Mouse (Mus musculus): Measurements from ENCODE around the gene Sstr2. TPM values are rescaled to one million over a fixed set of nuclear protein-coding genes. Genes with fewer than 3 reads are reported as not detected.

Sstr2 gene
- polyA plus RNA-seq, 1 experiment from 2014 or later, result 3.0 TPM

DNA sequence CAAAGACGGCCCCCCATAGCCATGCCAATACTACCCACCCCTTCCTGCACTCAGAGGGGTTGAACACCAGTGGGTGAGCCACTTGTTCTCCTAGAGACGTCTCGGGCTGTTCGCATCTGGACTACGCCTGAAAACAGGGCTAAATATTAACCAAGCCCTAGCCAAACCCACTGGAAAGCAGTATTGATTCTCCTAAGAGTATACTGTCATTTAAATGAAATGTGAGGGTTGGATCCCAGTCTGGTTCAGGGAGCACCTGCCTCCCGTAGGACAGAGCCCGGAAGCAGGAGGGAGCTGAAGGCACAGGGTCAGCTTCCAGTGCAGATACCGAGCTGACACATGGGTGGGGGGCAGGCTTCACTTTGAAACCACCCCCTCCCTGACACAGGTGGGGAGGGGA, 12.7 kb downstream of the Sstr2 start:
- H3K27ac ChIP-seq (ENCODE audit: low read length), result no peak overlapping the region
- WGBS, result 56% methylated on average over 8 of the region's 8 CpGs

DNA sequence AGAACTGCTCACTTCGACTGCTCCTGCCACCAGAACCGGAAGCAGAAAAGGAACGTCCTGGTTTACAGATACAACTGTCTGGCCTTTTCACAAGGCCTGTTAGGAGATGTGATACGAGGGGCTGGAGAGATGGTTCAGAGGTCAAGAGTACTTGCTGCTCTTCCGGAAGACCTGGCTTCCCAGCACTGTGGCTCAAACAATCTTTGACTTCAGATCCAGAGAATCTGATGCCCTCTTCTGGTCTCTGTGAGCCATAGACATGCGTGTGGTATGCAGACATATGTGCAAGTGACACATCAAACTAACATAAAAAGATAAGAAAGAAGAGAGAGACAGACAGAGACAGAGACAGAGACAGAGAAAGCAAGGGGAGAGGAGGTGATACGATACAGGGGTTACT, 13.2 kb downstream of the Sstr2 start:
- Histone ChIP-seq H3K27ac (ENCODE audit: low read length) (no peak overlapping the region), H3K4me2 (ENCODE audit: low read depth, low read length) (no peak overlapping the region), H3K4me3 (ENCODE audit: low read length) (no peak overlapping the region), H3K9ac (ENCODE audit: low read length) (no peak overlapping the region), H3K9me3 (ENCODE audit: control insufficient read depth, low read length) (no peaks in the 10 kb centered on the region), H3K27me3 (ENCODE audit: control insufficient read depth, insufficient read depth, low read depth, low read length) (no peaks in the 10 kb centered on the region), H3K4me1 (replicated peaks; ENCODE audit: control insufficient read depth, insufficient read depth, low read length) (0 out of 2 replicates have a peak, but pooled peaks cover 3% of the 10 kb centered on the region), H3K36me3 (ENCODE audit: control insufficient read depth, insufficient read depth, low read length) (no peaks in the 10 kb centered on the region)
- WGBS, result 58% methylated on average over 7 of the region's 7 CpGs
- no peak for ATAC-seq (ENCODE audit: low read depth)

More for the DNA sequence above, 12.7 kb downstream of the Sstr2 start:
- Histone ChIP-seq H3K4me2 (ENCODE audit: low read depth, low read length) (no peak overlapping the region), H3K4me3 (ENCODE audit: low read length) (no peak overlapping the region), H3K9me3 (ENCODE audit: control insufficient read depth, low read length) (no peaks in the 10 kb centered on the region), H3K27me3 (ENCODE audit: control insufficient read depth, insufficient read depth, low read depth, low read length) (no peaks in the 10 kb centered on the region), H3K36me3 (ENCODE audit: control insufficient read depth, insufficient read depth, low read length) (no peaks in the 10 kb centered on the region), H3K9ac (ENCODE audit: low read length) (no peak overlapping the region), H3K4me1 (replicated peaks; ENCODE audit: control insufficient read depth, insufficient read depth, low read length) (0 out of 2 replicates have a peak, but pooled peaks cover 3% of the 10 kb centered on the region)
- ATAC-seq (ENCODE audit: low read depth), result no peak

DNA sequence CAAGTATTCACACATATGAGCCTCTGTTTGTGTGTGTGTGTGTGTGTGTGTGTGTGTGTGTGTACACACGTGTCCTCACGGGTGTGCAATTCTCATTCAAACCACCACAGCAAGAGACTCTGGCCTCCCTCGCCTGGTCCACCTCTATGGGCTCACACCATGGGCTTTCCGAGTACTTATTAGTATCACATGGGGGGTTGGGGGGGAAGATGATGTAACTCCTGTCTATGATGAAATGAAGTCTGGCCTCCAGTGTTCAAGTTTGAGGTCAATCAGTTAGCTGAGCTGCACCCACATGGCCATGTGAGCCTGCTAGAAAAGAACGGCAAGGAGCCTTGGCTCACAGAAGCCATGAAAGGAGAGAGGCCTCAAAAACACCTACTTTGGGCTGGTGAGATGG, 14.3 kb downstream of the Sstr2 start:
- Histone ChIP-seq H3K27me3 (ENCODE audit: control insufficient read depth, insufficient read depth, low read depth, low read length) (no peaks in the 10 kb centered on the region), H3K9me3 (ENCODE audit: control insufficient read depth, low read length) (no peaks in the 10 kb centered on the region), H3K4me3 (ENCODE audit: low read length) (no peak overlapping the region), H3K27ac (ENCODE audit: low read length) (no peak overlapping the region), H3K36me3 (ENCODE audit: control insufficient read depth, insufficient read depth, low read length) (no peaks in the 10 kb centered on the region), H3K9ac (ENCODE audit: low read length) (no peak overlapping the region), H3K4me2 (ENCODE audit: low read depth, low read length) (no peak overlapping the region), H3K4me1 (replicated peaks; ENCODE audit: control insufficient read depth, insufficient read depth, low read length) (0 out of 2 replicates have a peak, but pooled peaks cover 3% of the 10 kb centered on the region)
- 85% methylated on average over 5 of the region's 5 CpGs for WGBS
- ATAC-seq (ENCODE audit: low read depth), result no peak

DNA sequence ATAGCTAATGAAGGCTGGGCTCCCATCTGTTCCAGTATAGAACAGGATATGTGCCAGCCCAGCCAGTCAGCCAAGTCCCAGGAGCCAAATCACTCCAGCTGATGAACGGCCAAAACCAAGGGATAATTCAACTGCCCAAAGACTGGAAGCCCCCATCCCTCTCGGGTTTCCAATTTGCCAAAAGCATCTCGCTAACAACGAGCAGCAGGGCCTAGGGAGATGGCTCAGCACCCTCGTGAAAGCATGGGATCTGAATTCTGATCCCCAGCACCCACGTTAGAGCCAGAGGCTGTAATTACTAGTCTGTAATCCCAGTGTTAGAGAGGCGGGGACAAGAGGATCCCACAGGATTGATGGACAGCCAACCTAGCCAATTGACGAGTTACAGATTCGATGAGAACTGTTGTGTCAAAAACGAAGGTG, 15.6 kb downstream of the Sstr2 start:
- Histone ChIP-seq H3K27me3 (ENCODE audit: control insufficient read depth, insufficient read depth, low read depth, low read length) (no peaks in the 10 kb centered on the region), H3K4me2 (ENCODE audit: low read depth, low read length) (no peak overlapping the region), H3K4me1 (replicated peaks; ENCODE audit: control insufficient read depth, insufficient read depth, low read length) (0 out of 2 replicates have a peak, but pooled peaks cover 3% of the 10 kb centered on the region), H3K4me3 (ENCODE audit: low read length) (no peak overlapping the region), H3K36me3 (ENCODE audit: control insufficient read depth, insufficient read depth, low read length) (no peaks in the 10 kb centered on the region), H3K9ac (ENCODE audit: low read length) (no peak overlapping the region), H3K27ac (ENCODE audit: low read length) (no peak overlapping the region), H3K9me3 (ENCODE audit: control insufficient read depth, low read length) (no peaks in the 10 kb centered on the region)
- 72% methylated on average over 10 of the region's 10 CpGs for WGBS
- ATAC-seq (ENCODE audit: low read depth), result no peak

DNA sequence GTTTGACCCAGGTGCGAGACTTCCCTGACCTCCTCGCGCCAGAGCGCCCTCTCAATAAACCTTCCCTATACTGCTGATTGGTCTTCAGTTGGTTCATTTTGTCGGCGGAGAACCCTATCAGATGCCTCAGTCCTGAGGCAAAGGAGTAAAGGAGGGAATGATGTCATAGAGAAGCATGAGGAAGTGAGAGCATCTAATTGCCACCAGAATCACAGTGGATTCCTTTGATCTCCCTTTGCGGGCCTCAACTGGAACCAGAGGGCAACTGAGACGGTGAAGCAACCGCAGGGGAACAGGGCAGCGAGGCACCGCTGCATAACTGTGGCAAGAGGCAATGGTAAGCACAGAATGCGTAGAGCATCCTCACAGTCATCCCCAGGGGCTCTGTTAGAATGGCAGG, 19.5 kb downstream of the Sstr2 start:
- Histone ChIP-seq H3K27me3 (ENCODE audit: control insufficient read depth, insufficient read depth, low read depth, low read length) (no peaks in the 10 kb centered on the region), H3K9me3 (ENCODE audit: control insufficient read depth, low read length) (no peaks in the 10 kb centered on the region), H3K36me3 (ENCODE audit: control insufficient read depth, insufficient read depth, low read length) (no peaks in the 10 kb centered on the region), H3K4me3 (ENCODE audit: low read length) (no peak overlapping the region), H3K4me1 (replicated peaks; ENCODE audit: control insufficient read depth, insufficient read depth, low read length) (no peaks in the 10 kb centered on the region), H3K27ac (ENCODE audit: low read length) (no peak overlapping the region), H3K9ac (ENCODE audit: low read length) (no peak overlapping the region), H3K4me2 (ENCODE audit: low read depth, low read length) (no peak overlapping the region)
- WGBS, result 87% methylated on average over 12 of the region's 12 CpGs
- no peak for ATAC-seq (ENCODE audit: low read depth)

DNA sequence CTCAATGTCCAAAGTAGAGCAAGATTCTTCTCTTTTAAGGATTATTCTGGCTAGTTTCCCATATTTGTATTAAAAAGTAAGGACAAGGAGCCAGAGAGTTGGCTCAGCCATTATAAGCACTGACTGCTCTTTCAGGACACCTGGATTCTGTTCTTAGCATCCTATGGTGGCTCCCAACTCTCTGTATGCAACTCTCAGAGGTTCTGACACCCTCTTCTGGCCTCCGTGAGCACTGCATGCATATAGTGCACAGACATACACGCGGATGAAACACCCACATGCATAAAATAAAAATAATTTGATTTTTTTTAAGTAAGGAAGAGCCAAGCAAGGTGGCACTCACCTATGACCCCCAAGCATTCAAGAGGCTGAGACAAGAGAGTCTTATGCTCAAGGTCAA, 26.0 kb downstream of the Sstr2 start:
- H3K9ac ChIP-seq (ENCODE audit: low read length), result no peak overlapping the region
- no peaks in the 10 kb centered on the region for H3K36me3 ChIP-seq (ENCODE audit: control insufficient read depth, insufficient read depth, low read length)
- no peak for ATAC-seq (ENCODE audit: low read depth)
- 85% methylated on average over 3 of the region's 3 CpGs for WGBS
- H3K27ac ChIP-seq (ENCODE audit: low read length), result no peak overlapping the region
- H3K9me3 ChIP-seq (ENCODE audit: control insufficient read depth, low read length), result peaks cover 5% of the 10 kb centered on the region; the same call in 1 of the 2 replicates
- H3K4me2 ChIP-seq (ENCODE audit: low read depth, low read length), result no peak overlapping the region
- peaks cover 8% of the 10 kb centered on the region for H3K4me1 ChIP-seq (replicated peaks; ENCODE audit: control insufficient read depth, insufficient read depth, low read length)
- no peak overlapping the region for H3K4me3 ChIP-seq (ENCODE audit: low read length)
- H3K27me3 ChIP-seq (ENCODE audit: control insufficient read depth, insufficient read depth, low read depth, low read length), result no peaks in the 10 kb centered on the region

DNA sequence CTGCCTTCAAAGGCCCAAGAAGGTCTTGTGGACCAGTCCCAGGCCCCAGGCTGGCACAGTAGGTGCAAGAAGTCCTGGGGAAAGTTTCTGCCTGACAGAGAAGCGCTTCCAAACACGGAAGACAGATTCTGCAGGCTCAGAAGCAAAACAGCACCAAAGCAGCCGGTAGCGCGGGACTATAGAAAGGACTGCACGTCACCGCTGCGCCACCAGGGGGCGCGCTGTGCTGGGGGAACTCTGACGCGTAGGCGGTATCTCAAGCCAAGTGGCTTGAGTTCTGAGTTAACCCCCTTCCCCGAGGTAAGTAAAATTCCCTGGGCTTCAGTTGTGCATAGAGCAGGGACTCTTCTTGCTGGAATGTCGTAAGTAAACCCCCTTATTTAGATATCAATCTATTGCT, 29.0 kb downstream of the Sstr2 start:
- Histone ChIP-seq H3K4me1 (replicated peaks; ENCODE audit: control insufficient read depth, insufficient read depth, low read length) (peaks cover 16% of the 10 kb centered on the region), H3K9ac (ENCODE audit: low read length) (peak overlapping the region; percentile 53; the same call in 1 of the 2 replicates), H3K9me3 (ENCODE audit: control insufficient read depth, low read length) (peaks cover 5% of the 10 kb centered on the region; the same call in 1 of the 2 replicates), H3K27ac (ENCODE audit: low read length) (no peak overlapping the region), H3K4me3 (ENCODE audit: low read length) (no peak overlapping the region), H3K27me3 (ENCODE audit: control insufficient read depth, insufficient read depth, low read depth, low read length) (no peaks in the 10 kb centered on the region), H3K4me2 (ENCODE audit: low read depth, low read length) (0 out of 2 replicates have a peak overlapping the region, but pooled peaks have one; percentile 18), H3K36me3 (ENCODE audit: control insufficient read depth, insufficient read depth, low read length) (peaks cover 8% of the 10 kb centered on the region)
- no peak; the same call in 1 of the 2 replicates for ATAC-seq (ENCODE audit: low read depth)
- 3% methylated on average over 15 of the region's 15 CpGs for WGBS

DNA sequence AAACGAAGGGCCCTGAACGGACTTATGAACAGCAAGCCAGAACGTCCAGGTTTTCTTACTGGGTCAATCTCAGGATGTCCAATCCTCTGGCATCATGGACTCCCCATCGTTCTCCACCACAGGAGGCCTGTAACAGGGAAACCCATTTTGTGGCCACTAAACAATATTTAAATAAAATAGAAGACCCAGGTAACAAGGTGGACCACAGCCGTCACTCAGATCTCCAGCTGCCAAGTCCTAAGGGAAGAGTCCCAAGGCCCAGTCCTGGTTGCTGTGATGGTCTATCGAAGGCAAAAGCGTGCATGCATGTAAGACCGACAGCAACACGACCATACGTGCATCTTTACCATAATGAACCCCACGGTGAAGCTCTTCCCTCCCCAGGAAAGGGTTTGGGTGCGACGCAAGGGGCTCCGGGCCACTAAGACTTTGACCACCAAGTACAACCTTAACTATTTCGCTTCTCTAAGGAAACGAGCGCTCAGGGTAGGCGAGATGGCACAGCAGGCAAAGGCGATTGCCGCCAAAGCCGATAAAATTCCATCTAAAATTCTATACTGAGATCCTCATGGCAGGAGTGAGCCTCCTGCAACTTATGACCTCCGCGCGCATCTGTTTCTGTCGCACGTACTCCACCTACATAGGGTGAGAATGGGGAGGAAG, 29.7 kb downstream of the Sstr2 start, which contains the start of gene Cog1:
Gene Cog1 (plus strand): TSS at position 480 of the 663 bp plus-strand sequence.
- ATAC-seq (ENCODE audit: low read depth), result no peak
- Histone ChIP-seq H3K36me3 (ENCODE audit: control insufficient read depth, insufficient read depth, low read length) (peaks cover 15% of the 10 kb centered on the region), H3K4me3 (ENCODE audit: low read length) (peak within 1 kb of the TSS; percentile 88), H3K9me3 (ENCODE audit: control insufficient read depth, low read length) (peaks cover 5% of the 10 kb centered on the region; the same call in 1 of the 2 replicates), H3K9ac (ENCODE audit: low read length) (peak within 1 kb of the TSS; percentile 96), H3K27ac (ENCODE audit: low read length) (peak within 1 kb of the TSS; percentile 86), H3K27me3 (ENCODE audit: control insufficient read depth, insufficient read depth, low read depth, low read length) (no peaks in the 10 kb centered on the region), H3K4me1 (replicated peaks; ENCODE audit: control insufficient read depth, insufficient read depth, low read length) (peaks cover 16% of the 10 kb centered on the region), H3K4me2 (ENCODE audit: low read depth, low read length) (peak within 1 kb of the TSS; percentile 67)
- 41% methylated on average over 26 of the region's 26 CpGs for WGBS

DNA sequence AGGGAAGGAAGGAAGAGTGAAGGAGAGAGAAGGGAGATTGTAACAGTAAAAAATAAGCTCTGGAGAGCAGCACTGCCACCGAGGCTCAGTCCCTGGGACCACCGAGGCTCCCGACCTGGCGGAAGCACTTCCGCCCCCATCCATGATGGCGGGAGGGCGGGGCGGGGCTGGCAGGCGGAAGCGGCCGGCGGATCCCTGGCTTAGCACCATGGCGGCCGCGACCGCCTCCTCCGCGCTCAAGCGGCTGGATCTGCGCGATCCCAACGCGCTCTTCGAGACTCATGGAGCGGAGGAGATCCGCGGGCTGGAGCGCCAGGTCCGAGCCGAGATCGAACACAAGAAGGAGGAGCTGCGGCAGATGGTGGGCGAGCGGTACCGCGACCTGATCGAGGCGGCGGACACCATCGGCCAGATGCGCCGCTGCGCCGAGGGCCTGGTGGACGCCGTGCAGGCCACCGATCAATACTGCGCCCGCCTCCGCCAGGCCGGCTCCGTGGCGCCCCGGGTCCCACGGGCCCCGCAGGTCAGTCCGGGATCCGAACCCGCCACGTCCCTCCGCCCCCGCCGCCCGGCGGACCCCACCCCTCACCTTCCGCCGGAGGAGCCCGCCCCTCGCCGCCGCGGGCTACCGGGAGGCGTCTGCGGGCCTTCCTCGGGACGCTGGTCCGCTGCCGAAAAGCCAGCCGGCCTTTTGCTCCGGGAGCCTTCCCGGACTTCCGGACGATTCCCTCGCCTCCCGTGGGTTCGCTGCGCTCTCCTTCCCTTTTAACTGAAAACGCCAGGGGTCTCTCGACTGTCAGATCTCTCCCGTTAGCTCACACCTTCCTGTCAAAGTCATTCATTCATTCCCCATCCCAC, 30.4 kb downstream of the Sstr2 start, which contains the start of gene Slc39a11:
Gene Slc39a11 (minus strand): TSS at position 727 of the 858 bp plus-strand sequence.
- WGBS, result under 1% methylated on average over 64 of the region's 91 CpGs
- no peaks in the 10 kb centered on the region for H3K27me3 ChIP-seq (ENCODE audit: control insufficient read depth, insufficient read depth, low read depth, low read length)
- H3K4me1 ChIP-seq (replicated peaks; ENCODE audit: control insufficient read depth, insufficient read depth, low read length), result peaks cover 16% of the 10 kb centered on the region
- H3K4me3 ChIP-seq (ENCODE audit: low read length), result peak within 1 kb of the TSS; percentile 88
- peak within 1 kb of the TSS; percentile 86 for H3K27ac ChIP-seq (ENCODE audit: low read length)
- peak within 1 kb of the TSS; percentile 96 for H3K9ac ChIP-seq (ENCODE audit: low read length)
- peak; percentile 86 for ATAC-seq (ENCODE audit: low read depth)
- peaks cover 4% of the 10 kb centered on the region; the same call in 1 of the 2 replicates for H3K9me3 ChIP-seq (ENCODE audit: control insufficient read depth, low read length)
- peaks cover 22% of the 10 kb centered on the region for H3K36me3 ChIP-seq (ENCODE audit: control insufficient read depth, insufficient read depth, low read length)
- H3K4me2 ChIP-seq (ENCODE audit: low read depth, low read length), result peak within 1 kb of the TSS; percentile 67
